Mouse (Mus musculus) brain, embryonic 14.5 days (tissue): ENCODE results near the gene Klf3.

ENCODE experiments used
- CTCF ChIP-seq: fragments of 200-500 bp; IDR thresholded peaks from 2 replicates; pipeline ENCODE4 v1.5.1; 2012; ENCODE audit warnings: inconsistent platforms, mild to moderate bottlenecking, moderate library complexity, borderline replicate concordance; ENCODE audit not compliant: insufficient read depth, insufficient read length; ENCODE audit errors: extremely low read depth
- POLR2A ChIP-seq: fragments of 200-500 bp; IDR thresholded peaks from 2 replicates; pipeline ENCODE4 v1.6.1; 2012; ENCODE audit warnings: mild to moderate bottlenecking, inconsistent platforms, borderline replicate concordance; ENCODE audit not compliant: poor library complexity, insufficient read depth, insufficient read length, severe bottlenecking; ENCODE audit errors: extremely low read depth

GRCm38 (mm10) chr5:64847305-64847704, 44.1 kb downstream of the Klf3 start:
- TF ChIP-seq POLR2A (no peak), CTCF (no peak)
